Mouse (Mus musculus): ENCODE data around the gene Tspan32. TPM values are rescaled to one million over a fixed set of nuclear protein-coding genes. Genes with fewer than 3 reads are reported as not detected.

Gene Tspan32
- polyA plus RNA-seq, 1 experiment from 2014 or later: 37.5 TPM

DNA sequence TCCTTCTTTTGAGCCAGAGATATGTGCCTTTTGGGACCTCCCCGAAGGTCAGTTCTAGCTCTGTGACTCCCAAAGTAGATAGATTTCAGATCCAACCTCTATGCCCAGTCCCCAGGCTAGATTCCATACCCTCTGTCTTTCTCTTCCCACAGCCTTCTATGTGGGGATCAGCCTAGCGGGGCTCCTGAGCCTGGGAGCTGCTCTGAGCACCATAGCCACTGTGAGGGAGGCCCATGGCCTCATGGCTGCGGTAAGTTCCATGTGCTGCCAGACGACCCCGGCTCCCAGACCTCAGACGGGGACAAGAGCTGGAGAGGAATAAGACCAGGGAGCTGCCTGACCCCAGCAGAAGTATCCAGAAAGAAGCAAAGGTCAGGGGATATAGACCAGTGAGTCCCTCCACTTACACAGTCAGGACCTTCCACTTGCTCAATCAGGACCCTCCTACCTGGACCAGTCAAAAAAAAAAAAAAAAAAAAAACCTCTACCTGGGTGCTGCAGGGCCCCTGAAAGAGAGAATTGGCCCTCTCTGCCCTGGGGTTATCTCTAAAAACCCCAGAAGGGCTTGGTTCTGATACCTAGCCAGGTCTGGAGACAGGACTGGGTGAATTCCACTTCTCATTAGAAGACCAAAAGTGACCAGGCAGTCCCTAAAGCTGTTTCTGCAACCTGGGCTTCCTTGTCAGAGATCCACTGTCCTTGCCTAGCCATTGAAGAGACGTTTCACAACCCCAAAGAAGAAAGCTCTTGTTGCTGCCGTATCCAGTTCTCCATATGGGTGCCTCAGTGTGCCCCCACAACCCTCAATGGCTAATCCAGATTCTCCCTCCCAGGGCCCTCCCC is 2.1 kb downstream of the Tspan32 start:
- no peaks in the 10 kb centered on the region for H3K27me3 ChIP-seq (ENCODE audit: insufficient read depth, low read length)
- 40% methylated on average over 8 of the region's 8 CpGs for WGBS (ENCODE audit: insufficient replicate concordance)
- H3K36me3 ChIP-seq (replicated peaks; ENCODE audit: insufficient read depth, low read length): no peaks in the 10 kb centered on the region; the same call in 1 of the 2 replicates
- peaks cover 48% of the 10 kb centered on the region for H3K4me1 ChIP-seq (ENCODE audit: insufficient read depth)
- peak overlapping the region; percentile 87 for H3K4me2 ChIP-seq (ENCODE audit: low read depth, low read length)
- DNase-seq (no peak), ATAC-seq (no peak)
- peak overlapping the region; percentile 81 for H3K9ac ChIP-seq (replicated peaks)
- TF ChIP-seq EP300 (IDR thresholded peaks at IDR 0.05; ENCODE audit: low read depth) (no peak), CTCF (IDR thresholded peaks at IDR 0.05; ENCODE audit: low read depth) (no peak)
- H3K4me3 ChIP-seq (ENCODE audit: low read depth, low read length): peak overlapping the region; percentile 58
- no peaks in the 10 kb centered on the region for H3K9me3 ChIP-seq (ENCODE audit: low read length)
- peak overlapping the region; percentile 97 for H3K27ac ChIP-seq (ENCODE audit: low read depth)

DNA sequence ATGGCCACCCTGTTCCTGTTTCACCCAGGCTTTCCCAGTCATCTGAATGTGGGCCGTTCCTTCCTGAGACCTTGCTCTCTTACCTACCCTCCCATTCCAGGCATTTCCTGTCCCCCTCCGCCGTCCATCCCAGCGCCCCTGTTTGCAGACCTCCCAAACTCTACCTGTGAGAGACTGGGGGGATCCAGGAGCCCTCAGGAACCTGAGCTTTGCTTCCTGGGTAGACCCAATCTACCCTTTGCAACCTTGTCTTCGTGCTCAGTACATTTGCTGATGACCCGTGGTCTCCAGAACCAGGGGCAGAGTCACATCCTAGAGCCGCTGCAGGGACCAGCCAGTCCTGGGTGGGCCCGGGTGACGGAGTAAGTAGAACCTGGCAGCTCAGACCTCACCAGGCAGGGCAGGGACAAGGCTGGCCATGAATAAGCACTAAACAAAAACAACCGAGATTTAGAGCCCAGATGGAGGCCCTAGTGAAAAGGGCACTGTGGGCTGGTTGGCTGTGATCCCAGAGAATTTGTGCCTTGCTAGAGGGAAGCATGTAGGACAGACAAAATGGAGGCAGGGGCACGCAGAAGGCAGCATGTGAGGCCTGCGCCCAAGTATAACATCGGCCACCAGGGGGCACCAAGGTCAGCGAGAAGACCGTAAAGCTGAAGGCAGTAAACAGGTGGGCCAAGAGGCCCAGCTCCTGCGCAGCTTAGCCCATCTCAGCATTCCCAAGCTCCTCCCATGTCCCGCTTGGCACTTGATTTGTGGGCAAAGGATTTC is 2.9 kb downstream of the Tspan32 start:
- no peak for TF ChIP-seq EP300 (IDR thresholded peaks at IDR 0.05; ENCODE audit: low read depth)
- peak; percentile 98 for TF ChIP-seq CTCF (IDR thresholded peaks at IDR 0.05; ENCODE audit: low read depth)
- Histone ChIP-seq H3K4me3 (ENCODE audit: low read depth, low read length) (peak overlapping the region; percentile 58), H3K27ac (ENCODE audit: low read depth) (peak overlapping the region; percentile 97), H3K36me3 (replicated peaks; ENCODE audit: insufficient read depth, low read length) (no peaks in the 10 kb centered on the region; the same call in 1 of the 2 replicates), H3K9me3 (ENCODE audit: low read length) (no peaks in the 10 kb centered on the region), H3K27me3 (ENCODE audit: insufficient read depth, low read length) (no peaks in the 10 kb centered on the region), H3K9ac (replicated peaks) (peak overlapping the region; percentile 81), H3K4me1 (ENCODE audit: insufficient read depth) (peaks cover 48% of the 10 kb centered on the region), H3K4me2 (ENCODE audit: low read depth, low read length) (peak overlapping the region; percentile 87)
- peak; percentile 95 for DNase-seq
- peak; percentile 62 for ATAC-seq
- WGBS (ENCODE audit: insufficient replicate concordance): 18% methylated on average over 17 of the region's 17 CpGs

DNA sequence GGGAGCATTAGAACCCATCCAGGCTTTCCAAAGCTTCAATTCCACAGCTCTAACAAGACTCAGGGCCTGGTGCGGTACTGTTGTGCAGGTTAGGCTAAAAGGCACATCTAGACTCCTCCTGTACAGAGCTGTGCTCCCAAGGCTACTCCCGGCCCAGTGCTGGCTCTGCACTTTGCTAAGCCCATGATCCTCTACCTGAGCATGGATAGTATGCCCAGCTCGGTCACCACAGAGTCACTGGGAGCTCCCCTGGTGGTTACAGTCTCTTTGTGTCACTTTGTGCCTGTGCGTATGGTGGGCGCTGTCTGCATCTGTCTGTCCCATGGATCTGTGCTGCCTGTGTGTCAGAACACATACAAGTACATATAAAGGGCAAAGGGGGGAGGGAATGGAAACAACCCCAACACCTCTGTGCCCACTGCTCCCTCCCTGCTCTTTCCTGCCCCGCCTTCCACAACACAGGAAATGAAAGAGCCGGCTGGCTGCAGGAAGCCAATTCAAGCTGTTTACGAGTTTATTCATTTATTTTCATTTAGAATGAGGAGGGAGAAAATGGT is 3.6 kb downstream of the Tspan32 start:
- H3K4me1 ChIP-seq (ENCODE audit: insufficient read depth): peaks cover 41% of the 10 kb centered on the region
- TF ChIP-seq EP300 (IDR thresholded peaks at IDR 0.05; ENCODE audit: low read depth) (no peak), CTCF (IDR thresholded peaks at IDR 0.05; ENCODE audit: low read depth) (no peak; the same call in 1 of the 2 replicates)
- H3K9me3 ChIP-seq (ENCODE audit: low read length): no peaks in the 10 kb centered on the region
- 41% methylated on average over 8 of the region's 8 CpGs for WGBS (ENCODE audit: insufficient replicate concordance)
- ATAC-seq: peak; percentile 4; the same call in 1 of the 2 replicates
- H3K27me3 ChIP-seq (ENCODE audit: insufficient read depth, low read length): no peaks in the 10 kb centered on the region
- H3K36me3 ChIP-seq (replicated peaks; ENCODE audit: insufficient read depth, low read length): no peaks in the 10 kb centered on the region; the same call in 1 of the 2 replicates
- peak overlapping the region; percentile 81 for H3K9ac ChIP-seq (replicated peaks)
- peak overlapping the region; percentile 58 for H3K4me3 ChIP-seq (ENCODE audit: low read depth, low read length)
- H3K27ac ChIP-seq (ENCODE audit: low read depth): peak overlapping the region; percentile 97
- DNase-seq: peak; percentile 45
- peak overlapping the region; percentile 87 for H3K4me2 ChIP-seq (ENCODE audit: low read depth, low read length)

DNA sequence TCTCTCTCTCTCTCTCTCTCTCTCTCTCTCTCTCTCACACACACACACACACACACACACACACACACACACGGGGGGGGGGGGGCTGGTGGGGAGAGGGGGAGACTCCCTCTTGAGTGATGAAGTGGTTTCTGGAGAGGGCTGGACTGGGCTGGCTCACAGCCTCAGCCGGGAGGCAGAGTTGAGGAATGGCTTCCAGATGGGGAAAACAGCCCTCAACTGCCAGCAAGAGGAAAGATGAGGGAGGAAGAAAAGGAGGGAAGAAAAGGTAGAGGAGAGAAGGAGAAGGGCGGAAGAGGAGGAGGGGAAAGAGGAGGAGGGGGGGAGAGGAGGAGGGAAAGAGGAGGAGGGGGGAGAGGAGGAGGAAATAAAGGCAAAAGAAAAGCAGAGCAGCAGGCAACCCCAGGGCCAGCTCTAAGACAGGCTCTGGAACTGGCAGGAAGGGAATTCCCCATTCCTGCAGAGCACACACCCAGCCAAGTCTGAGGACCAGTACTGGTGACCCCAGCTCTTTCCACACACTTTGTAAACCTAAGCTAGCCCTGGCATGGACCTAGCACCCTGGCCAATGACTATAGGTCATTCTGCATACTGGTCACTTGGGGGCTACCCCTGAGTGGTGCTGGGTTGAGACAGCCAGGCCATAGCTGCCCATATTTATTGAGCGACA is 4.3 kb downstream of the Tspan32 start:
- 64% methylated on average over 3 of the region's 4 CpGs for WGBS (ENCODE audit: insufficient replicate concordance)
- DNase-seq: no peak
- Histone ChIP-seq H3K27ac (ENCODE audit: low read depth) (peak overlapping the region; percentile 97), H3K36me3 (replicated peaks; ENCODE audit: insufficient read depth, low read length) (no peaks in the 10 kb centered on the region; the same call in 1 of the 2 replicates), H3K4me1 (ENCODE audit: insufficient read depth) (peaks cover 34% of the 10 kb centered on the region), H3K27me3 (ENCODE audit: insufficient read depth, low read length) (no peaks in the 10 kb centered on the region), H3K4me2 (ENCODE audit: low read depth, low read length) (peak overlapping the region; percentile 87), H3K9ac (replicated peaks) (peak overlapping the region; percentile 81), H3K9me3 (ENCODE audit: low read length) (no peaks in the 10 kb centered on the region), H3K4me3 (ENCODE audit: low read depth, low read length) (peak overlapping the region; percentile 58; the same call in 1 of the 2 replicates)
- ATAC-seq: no peak
- TF ChIP-seq CTCF (IDR thresholded peaks at IDR 0.05; ENCODE audit: low read depth): no peak
- TF ChIP-seq EP300 (IDR thresholded peaks at IDR 0.05; ENCODE audit: low read depth): no peak

DNA sequence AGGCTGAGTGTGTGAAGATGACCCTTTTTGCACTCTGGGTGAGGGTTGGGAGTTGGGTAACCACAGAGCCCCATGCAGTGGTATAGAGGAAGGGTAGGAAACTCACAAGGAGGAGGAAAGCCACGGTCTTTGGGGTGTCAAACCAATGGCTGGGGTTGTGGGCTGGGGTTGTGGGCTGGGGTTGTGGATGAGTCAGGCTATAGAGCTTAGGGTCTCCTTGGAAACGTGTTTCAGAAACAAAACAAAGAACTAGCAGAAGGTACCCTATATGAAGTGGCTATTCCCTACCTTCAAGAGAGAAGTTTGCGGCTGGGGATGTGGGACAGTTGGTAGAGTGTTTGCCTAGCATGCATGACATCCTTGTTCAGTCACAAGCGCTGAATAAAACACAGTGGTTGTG is 5.2 kb downstream of the Tspan32 start:
- no peak overlapping the region for H3K4me2 ChIP-seq (ENCODE audit: low read depth, low read length)
- H3K9me3 ChIP-seq (ENCODE audit: low read length): no peaks in the 10 kb centered on the region
- WGBS (ENCODE audit: insufficient replicate concordance): 70% methylated on average over 4 of the region's 4 CpGs
- H3K9ac ChIP-seq (replicated peaks): no peak overlapping the region
- DNase-seq: no peak
- no peak overlapping the region for H3K4me3 ChIP-seq (ENCODE audit: low read depth, low read length)
- no peaks in the 10 kb centered on the region for H3K27me3 ChIP-seq (ENCODE audit: insufficient read depth, low read length)
- no peak for ATAC-seq
- peaks cover 26% of the 10 kb centered on the region for H3K4me1 ChIP-seq (ENCODE audit: insufficient read depth)
- H3K27ac ChIP-seq (ENCODE audit: low read depth): no peak overlapping the region
- H3K36me3 ChIP-seq (replicated peaks; ENCODE audit: insufficient read depth, low read length): no peaks in the 10 kb centered on the region; the same call in 1 of the 2 replicates
- TF ChIP-seq EP300 (IDR thresholded peaks at IDR 0.05; ENCODE audit: low read depth): no peak
- TF ChIP-seq CTCF (IDR thresholded peaks at IDR 0.05; ENCODE audit: low read depth): no peak

Measured in liver, postnatal 0 days (tissue).